Mouse (Mus musculus): ENCODE results near the gene Pigp.

Pigp gene

GRCm38 (mm10) chr16:94317752-94318151 lies 53.9 kb downstream of the Pigp start:
- peak; percentile 60 to 77 for DNase-seq (ENCODE audit: low spot score in 2 of 2)

- DNase-seq (ENCODE audit: low spot score in 2 of 2), result no peak
Observed at GRCm38 (mm10) chr16:94315215-94315614, 56.4 kb downstream of the Pigp start.

- DNase-seq (ENCODE audit: low spot score in 2 of 2), result no peak
Observed at GRCm38 (mm10) chr16:94314626-94315025, 57.0 kb downstream of the Pigp start.

- peak; percentile 97 for DNase-seq (ENCODE audit: low spot score in 2 of 2)
Observed at GRCm38 (mm10) chr16:94313229-94314030, 58.2 kb downstream of the Pigp start, which contains the start of gene Hlcs. Hlcs (minus strand) TSS chr16:94313571.

- DNase-seq (ENCODE audit: low spot score in 2 of 2), result peak; percentile 81 to 83
Observed at GRCm38 (mm10) chr16:94312663-94313228, 58.9 kb downstream of the Pigp start.

GRCm38 (mm10) chr16:94311931-94312330 lies 59.7 kb downstream of the Pigp start:
- no peak for DNase-seq (ENCODE audit: low spot score in 2 of 2)

- DNase-seq (ENCODE audit: low spot score in 2 of 2), result no peak
Observed at GRCm38 (mm10) chr16:94311416-94311815, 60.2 kb downstream of the Pigp start.

- peak in 1 of 2 experiments; percentile 32 for DNase-seq (ENCODE audit: low spot score in 2 of 2)
Observed at GRCm38 (mm10) chr16:94309025-94309424, 62.6 kb downstream of the Pigp start.
